Mouse (Mus musculus) frontal cortex, adult 2 months (tissue): ENCODE data around the gene Sf3b5. TPM values are rescaled to one million over a fixed set of nuclear protein-coding genes. Genes with fewer than 3 reads are reported as not detected.

Experiments used
- DNase-seq, 2 experiments: peaks; one replicate each; pipeline ENCODE4 v3.0.0; 2022; ENCODE audit warnings: low spot score in 1 of 2; ENCODE audit errors: extremely low spot score in 1 of 2
- polyA plus RNA-seq: library from polyadenylated mRNA; depleted of rRNA; stranded (reverse); fragments of >200 nt; gene quantifications from 2 replicates; pipeline ENCODE4 v1.2.3, GENCODE M21; 2012; rRNA removed

Gene Sf3b5
- polyA plus RNA-seq = 20.8 and 23.9 TPM in 2 replicates

DNA sequence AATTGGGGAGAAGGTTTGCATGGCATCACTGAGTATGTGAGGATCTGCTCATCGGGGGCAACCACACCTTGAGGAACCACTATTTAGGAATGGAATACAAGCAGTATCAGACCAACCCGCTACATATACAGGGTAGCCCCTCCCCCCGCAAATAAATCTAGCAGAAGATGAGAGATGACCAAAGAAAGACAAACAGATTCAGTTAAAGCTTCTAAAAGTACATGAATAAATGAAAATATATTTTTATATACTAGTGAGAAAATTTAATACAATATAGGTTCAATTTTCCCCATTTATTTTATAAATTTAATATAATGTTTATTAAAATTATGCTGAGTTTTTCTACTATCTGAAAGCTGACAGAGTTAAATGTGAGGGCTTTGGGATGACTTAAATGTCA is at the start of gene Sf3b5:
Gene Sf3b5, plus strand, starts transcription at position 301 of the 400 bp plus-strand sequence.
- DNase-seq = no peak

DNA sequence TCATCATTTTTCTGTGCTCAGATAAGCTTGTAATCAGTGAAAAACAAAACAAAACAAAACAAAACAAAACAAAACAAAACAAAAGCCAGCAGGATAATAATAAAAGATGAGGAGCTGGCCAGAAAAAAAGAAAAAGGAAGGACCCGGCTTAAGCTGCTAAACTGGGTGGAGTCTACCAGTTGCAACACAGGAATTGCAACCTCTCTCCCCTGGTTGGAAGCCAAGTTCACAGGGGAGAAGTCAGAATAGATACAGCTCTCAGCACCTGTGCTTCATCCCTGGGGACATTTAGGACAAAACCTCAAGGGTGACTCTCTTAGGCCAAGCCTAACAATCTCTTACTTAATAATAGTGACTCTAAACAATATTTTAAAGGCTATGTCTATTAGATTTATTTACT is 49.3 kb upstream of the Sf3b5 start:
- no peak for DNase-seq

DNA sequence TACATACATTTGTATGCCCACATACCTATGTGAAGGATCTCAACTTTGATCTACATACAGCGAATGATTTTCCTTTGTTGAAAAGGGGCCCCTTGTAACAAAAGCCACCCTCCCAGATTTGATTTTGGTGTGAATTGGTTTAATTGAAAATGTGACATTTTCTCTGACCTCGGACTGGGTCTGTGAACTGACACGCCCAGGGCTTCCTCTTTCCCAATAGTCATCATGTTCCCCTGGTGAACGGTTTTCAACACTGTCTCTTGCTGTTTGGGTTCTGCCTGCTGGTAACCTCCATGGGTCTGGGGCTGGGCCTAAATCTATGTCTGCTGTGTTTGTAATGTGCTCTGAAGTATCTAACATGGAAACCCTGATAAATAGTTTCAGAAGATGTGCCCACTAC is 47.9 kb upstream of the Sf3b5 start:
- DNase-seq = no peak

DNA sequence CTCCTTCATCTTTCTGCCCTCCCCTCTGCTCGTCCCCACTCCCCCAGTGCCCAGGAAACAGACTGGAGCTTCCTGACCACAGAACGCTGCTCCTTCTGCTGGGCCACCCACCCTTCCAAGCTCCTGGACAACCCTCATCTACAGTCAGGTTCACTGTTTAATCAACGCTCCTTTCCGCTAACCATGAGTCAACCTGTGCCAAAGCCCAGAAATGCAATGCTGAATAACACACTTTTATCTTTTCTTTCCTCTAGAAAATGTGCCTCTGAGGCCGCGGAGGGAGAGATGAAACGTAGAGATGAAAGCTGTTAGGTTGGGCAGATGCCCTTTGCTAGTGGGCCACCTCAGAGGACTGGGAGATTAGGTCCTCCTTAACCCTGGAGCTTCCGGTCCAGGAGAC is 43.6 kb upstream of the Sf3b5 start:
- DNase-seq = no peak

DNA sequence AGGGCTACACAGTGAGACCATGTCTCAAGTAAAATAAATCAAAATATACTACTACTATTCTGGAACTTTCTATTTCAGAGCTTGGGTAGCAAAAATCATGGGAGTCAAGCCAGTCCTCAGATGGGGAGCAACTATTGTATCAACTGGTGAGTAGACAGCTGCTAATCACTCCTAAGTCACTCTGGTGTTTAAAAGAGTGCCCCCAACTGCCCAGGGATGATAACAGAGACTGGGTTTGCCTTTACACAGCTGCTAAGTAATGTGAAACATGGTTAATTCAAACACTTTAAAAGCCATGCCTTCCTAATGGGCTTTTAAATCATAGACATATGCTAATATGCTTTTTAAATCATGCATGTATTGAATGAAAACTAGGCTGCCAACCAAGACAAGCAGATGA is 42.9 kb upstream of the Sf3b5 start:
- no peak for DNase-seq

DNA sequence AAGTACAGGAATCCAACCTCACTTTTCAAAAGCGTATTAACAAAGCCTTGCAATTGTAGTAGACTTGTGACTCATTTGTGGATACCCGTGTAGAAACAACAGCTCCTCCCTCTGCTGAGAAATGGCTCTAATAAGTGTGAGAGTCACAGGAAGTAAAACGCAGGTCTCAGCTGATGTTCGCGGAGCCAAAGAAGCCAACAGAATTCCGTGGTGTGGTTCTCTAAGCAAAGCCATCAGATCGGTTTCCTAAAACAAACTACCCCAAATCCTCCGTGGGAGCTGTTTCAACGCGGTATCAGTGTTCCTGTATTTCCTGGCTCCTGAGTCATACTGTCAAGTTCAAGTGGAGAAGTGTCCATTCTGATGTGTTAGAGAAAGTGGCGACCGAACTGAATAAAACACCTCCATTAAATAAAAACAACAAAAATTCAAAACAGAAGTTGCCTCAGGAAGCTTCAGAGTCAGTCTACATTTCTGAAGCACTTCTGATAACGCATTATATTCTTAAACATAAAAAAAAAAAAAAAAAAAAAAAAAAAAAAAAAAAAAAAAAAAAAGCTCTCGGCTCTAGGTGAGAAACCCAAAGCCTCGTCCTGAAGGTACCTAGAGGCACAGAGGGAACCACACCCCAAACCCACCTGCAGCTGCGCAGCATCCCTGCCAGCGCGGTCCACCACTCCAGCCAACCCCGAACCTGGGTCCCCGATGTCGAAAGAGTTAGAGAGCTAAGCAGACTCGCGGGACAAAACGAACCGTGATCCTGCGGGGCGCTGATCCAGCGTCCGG is 41.6 kb upstream of the Sf3b5 start:
- no peak for DNase-seq

DNA sequence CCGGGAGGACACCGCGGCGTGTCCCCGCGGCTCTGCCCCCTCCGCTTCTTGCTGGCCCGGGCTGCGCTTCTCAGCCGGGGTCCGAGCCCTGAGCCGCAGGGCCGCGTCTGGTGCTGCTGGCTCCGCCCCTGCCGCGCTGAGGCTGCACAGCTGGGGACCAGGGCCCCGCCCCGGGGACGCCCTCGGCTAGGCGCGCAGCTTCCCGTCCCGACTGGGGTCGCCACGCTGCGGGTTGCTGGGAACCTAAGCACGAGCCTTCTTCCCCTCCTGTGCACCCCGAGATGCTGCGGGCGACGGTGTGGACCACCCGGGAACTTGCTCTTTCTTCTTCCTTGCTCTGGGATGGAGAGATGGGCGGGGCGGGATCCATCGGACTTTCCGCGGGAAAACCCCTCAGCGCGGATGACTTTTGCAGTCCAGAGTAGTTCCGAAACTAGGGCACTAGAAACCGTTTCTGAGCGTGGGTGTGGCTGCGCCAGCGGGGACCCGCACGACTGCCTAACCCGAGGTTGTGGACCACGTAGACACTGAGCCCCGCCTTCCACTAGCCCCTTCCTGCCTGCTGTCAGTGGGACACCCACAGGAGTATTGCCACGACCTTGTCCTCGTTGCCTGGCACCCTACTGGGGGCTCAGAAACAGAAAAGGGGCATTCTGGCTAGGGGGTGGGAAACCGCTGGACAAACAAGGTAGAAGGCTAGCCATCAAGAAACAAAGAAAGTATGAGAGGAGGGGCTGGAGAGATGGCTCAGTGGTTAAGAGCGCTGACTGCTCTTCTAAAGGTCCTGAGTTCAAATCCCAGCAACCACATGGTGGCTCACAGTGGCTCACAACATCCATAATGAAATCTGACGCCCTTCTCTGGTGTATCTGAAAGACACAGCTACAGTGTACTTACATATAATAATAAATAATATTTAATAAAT is 40.7 kb upstream of the Sf3b5 start, which contains the start of gene Stx11:
Gene Stx11, minus strand, starts transcription at position 148 of the 925 bp plus-strand sequence.
- no peak for DNase-seq

DNA sequence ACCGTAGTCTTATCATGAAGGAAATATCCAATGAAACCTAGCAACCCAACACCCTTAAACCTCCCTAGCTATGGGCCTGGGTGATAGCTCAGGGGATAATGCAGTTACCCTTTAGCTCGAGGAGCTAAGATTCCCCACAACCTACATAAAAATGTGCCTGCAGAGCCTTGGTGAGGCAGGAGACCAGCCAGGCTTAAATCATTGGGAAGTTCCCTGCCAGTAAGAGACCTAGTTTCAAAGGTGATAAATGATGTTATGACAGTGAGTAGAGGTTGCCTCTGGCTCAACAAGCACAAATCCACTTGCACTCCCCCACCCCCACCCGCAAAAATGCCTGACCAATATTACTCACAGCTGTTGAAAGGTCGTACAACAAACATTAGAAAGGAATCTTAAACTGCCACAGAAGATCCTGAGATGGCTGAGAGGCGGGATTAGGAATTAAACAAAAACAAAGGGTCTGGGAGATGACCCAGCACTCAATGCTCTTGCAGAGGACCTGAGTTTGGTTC is 39.4 kb upstream of the Sf3b5 start:
- DNase-seq = no peak

DNA sequence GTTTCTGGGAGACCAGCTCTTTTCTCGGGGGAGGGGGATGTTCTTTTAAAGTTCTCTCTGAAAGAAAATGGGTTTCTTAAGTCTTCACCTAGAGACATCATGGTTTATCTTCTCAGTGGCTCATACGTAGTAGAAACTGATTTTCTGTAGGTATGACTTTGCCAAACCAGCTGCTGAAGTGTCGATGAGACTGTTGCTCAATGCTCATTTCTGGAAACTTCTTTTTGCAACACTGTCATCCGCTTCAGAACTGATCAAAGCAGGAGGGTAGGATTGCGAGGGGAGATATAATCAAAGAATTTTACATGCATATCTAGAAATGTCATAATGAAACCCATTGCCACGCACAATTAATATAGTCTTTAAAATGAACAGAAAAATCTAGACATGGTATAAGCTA is 30.6 kb upstream of the Sf3b5 start:
- DNase-seq = no peak

DNA sequence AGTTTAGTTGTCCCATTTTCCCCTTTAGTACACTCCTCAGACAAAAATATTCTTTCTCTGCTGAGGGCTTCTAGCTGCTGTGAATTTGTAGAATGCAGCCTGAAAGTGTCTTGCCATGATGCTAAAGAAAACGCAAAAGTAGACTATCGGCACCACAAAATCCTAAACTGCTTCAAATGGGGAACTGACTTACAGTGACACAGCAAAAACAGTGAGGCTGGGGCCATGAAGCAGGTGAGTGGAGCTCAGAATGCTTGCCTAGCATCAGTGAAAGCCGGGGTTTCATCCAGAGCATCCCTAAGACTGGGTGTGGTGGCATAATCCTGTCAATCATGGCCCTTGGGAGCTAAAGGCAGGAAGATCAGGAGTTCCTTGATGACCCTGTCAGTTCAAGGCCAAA is 29.7 kb upstream of the Sf3b5 start:
- DNase-seq = no peak

DNA sequence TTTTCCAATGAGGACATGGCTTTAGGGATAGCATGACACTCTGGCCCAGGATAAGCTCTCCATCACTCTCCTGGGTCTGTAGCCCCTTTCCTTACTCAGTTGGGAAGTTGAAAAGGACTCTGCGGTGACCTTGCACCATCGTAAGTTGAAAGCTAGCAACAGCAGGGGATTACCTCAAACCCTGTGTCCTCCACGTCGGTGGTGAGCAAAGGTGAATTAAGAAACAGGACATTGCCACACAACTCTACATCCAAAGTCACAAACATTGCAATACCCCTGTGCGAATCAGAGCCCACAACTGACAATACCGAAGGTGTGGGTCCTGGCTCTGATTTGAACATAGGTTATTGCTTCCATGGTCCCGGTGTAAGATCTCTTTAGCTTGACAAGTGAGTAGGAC is 29.2 kb upstream of the Sf3b5 start:
- DNase-seq = no peak

DNA sequence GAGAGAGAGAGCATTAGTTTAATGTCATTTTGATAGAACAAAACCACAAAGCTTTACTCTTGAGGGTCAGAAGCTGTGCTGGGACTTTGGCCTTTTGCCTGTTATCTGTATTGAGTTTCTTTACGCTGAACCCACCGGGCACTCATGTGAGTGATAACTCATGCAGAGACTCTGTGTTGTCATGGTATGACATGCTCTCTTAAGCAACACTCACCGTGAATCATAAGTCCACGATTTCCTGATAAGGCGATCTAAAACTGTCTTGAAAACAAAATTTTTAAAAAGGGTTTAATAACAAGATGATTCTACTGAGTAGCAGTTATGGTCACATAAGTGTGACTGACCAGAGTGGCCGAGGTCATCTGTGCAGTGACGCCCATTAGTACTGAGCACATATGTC is 28.6 kb upstream of the Sf3b5 start:
- no peak for DNase-seq

DNA sequence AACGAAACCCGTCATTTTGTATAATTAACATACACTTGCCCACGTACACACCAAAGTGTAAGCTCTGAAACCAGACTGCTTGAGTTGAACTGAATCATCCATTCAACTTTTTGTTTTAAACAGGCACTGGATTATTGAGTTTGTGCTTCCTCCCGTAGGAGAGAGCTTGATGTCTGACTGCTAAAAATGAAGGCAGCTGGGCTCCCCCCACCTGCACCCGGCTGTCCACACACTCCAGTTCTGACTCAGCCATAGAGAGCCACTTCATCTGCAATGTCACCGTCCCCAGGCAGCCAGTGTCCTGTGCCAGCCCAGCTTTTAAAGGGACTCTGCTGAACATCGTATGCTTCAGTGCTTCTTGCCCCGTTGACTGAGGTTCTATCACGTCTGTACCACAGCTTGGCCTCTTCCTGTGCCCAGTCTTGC is 27.3 kb upstream of the Sf3b5 start:
- peak in 1 of 2 experiments; percentile 53 for DNase-seq

DNA sequence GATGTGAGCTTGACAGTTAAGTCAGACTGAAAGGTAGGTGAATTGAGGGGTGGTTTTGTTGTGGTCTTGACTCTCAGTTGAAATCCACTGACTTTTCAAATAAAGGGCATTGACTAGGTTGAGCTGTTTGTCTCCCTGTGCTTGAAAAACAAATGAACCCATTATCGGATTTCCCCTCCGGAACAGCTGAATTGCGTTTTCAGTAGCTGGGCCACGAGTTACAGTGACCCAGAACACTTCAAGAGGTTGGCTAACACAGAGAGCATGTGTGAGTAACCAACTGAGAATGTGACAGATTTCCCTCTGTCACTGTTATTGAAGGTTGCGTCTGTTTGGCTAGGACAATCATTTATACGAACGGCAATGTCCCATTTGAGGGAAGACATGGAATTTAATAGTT is 24.1 kb upstream of the Sf3b5 start:
- no peak for DNase-seq

DNA sequence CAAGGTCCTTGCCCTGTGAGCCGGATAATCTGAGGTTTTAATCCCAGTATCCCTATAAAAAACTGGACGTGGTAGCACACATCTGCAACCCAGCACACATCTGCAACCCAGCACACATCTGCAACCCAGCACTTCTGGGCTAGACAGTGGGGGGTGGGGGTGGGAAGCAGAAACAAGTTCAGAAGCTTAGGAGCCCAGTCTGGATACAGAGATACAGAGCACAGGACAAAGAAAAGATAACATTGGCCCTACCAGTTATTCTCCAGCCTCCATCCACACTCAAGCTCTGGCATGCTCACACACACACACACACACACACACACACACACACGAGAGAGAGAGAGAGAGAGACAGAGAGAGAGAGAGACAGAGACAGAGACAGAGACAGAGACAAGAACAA is 21.6 kb upstream of the Sf3b5 start:
- DNase-seq = no peak

DNA sequence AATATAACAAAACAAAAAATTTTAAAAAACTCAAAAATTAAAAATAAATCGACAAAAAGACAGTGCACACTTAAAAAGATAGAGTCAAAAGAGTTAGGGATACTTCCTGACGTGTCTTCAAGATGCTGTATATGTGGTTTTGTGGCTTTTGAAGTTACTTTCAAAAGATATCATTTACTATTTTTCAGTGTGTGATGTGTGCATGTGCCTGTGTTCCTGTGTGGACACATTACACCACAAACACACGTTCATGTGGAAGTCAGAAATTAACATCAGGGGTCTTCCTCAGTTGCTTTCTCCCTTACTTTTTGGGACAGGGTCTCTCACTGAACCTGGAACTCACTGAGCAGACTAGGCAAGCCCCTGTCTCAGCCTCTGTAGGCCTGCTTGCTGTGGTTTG is 20.1 kb upstream of the Sf3b5 start:
- no peak for DNase-seq

DNA sequence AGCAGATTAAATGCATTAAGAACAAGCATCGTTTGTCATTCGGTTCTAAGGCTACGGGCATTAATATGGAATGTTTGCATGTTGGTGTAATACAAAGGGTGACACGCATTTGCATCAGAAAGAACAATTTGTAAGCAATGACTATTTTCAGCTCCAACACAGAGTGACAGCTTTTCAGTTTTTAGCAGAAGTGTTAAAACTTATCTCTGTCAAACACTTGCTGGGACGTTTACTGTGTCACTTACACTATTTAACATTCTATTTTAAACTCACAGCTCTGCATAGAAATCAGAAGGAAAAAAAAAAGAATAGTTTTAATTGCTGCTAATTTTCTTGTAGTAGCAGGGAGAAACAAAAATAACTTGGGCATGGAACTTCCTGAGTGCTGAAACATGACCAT is 18.7 kb upstream of the Sf3b5 start:
- no peak for DNase-seq

DNA sequence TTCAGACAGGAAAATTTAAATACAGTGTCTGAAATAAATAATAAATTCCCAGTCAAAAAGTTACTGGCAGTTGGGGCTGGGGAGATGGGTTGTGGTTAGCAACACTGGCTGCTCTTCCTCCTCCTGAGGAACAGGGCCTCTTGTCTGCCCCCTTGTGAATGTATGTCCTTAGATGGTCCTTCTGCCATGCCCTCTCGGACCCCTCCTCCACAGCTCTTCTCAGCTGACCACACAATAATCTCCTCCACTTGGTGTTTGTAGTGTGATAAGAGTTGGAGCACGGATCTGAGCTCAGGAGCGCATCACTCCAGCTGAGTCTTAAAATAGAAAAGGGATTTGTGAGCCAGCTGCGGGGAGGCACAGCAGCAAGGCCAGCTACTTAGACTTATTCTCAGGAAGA is 18.2 kb upstream of the Sf3b5 start:
- no peak for DNase-seq

DNA sequence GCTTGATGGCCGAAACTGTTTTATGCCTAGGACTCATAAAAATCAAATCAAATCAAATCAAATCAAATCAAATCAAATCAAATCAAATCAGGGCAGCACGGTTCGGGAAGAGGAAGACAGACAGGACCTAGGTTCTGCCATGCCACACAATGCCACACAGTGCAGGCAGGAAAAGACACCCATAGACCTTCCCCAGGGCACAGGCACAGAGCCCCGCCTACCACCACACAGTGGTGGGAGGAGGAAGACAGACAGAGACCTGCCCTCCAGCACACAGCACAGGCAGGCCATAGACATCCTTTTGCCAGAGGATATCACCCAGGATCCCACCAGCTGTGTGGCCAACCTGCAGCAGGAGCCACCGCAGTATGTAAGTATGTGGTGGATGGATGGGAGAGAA is 13.2 kb upstream of the Sf3b5 start:
- DNase-seq = no peak

DNA sequence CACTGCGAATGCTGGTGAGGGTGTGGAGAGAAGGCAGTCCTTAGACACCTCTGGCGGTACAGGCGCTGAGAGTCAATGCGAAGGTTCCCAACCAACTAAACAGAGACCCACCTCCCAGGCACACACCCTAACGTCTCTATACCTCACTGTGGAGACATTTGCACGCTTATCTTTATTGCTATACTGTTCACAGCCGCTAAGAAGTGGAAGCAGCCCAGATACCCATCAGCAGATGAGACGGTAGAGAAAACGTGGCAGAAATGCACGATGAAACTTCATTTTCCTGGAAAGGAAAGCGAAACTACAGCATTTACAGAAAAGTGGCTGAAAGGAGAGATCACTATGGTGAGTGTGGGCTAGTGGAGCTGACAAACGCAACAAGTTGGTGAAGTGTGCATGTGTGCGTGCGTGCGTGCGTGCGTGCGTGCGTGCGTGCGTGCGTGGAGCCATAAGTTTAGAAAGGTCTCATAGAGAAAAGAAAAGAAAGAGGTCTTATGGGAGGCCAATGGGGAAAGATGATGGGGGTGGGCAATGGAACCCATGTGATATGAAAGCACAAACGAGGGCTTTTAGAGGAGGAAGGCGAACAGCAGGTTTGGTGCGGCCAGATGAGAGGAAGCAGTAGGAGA is 11.6 kb upstream of the Sf3b5 start:
- no peak for DNase-seq
